Comparison of ENCODE assay signal across 12 mouse cellular contexts in the genomic region with DNA sequence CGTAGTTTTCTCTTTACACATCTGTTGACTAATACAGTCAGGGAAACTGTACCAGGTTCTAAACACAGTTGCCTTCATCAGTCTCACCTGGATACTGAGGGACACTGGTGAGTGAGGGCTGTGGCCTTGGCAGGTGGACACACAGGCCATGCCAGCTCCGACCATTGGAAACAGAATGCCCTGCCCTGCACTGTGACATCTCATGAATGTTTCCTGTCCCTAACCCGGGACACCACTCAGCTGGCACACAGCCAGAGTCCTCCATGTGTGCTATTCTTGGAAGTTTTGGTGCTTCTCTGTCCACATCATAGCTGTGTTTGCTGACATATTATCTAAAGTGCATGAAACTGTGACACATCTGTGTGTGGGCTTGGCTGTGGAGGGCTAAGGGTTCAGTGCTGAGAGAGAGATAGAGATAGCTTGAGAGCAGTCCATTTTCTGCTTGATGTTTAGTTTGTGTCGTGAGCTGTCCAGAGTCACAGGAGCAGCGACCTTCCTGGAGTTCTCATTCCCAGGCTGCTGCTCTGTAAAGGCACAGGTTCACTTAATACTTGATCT. TPM values are rescaled to one million over a fixed set of nuclear protein-coding genes. Genes with fewer than 3 reads are reported as not detected.
DNase-seq lines count a peak whose midpoint lies in the region; ATAC-seq lines count a peak whose summit lies in the region.
"Had no signal": no experiment of that assay in that cellular context is flagged by ENCODE, and none has a peak within 500 bp of the region (broad histone marks: within the 10 kb centered on the region; RNA-seq: fewer than 3 reads in every experiment).

No protein-coding gene starts in this region.

- peak; percentile 42; the same call in 1 of the 2 replicates for ATAC-seq in lung, embryonic 16.5 days (ENCODE audit: low read depth)
- ATAC-seq: inflammation-experienced regulatory T-cells, adult 6 months had no signal

- H3K4me3 ChIP-seq in lung, embryonic 16.5 days (ENCODE audit: low read length): no peak overlapping the region
- H3K4me3 ChIP-seq: liver, embryonic 13.5 days had no signal

- peaks cover 32% of the 10 kb centered on the region for H3K36me3 ChIP-seq in lung, embryonic 16.5 days (ENCODE audit: control insufficient read depth, insufficient read depth, low read length)

- H3K27ac ChIP-seq in lung, embryonic 16.5 days (ENCODE audit: low read length): no peak overlapping the region
- H3K27ac ChIP-seq: liver, embryonic 13.5 days had no signal

- H3K27me3 ChIP-seq in lung, embryonic 16.5 days (ENCODE audit: control insufficient read depth, insufficient read depth, low read depth, low read length): no peaks in the 10 kb centered on the region
- H3K27me3 ChIP-seq: liver, embryonic 13.5 days had no signal

- H3K4me2 ChIP-seq in lung, embryonic 16.5 days (ENCODE audit: low read depth, low read length): no peak overlapping the region
- H3K4me2 ChIP-seq: liver, embryonic 13.5 days had no signal

- H3K9me3 ChIP-seq in lung, embryonic 16.5 days (ENCODE audit: control insufficient read depth, low read length): no peaks in the 10 kb centered on the region
- H3K9me3 ChIP-seq: liver, embryonic 13.5 days had no signal

- DNase-seq in heart, adult 11 months: peak; percentile 95
- DNase-seq in heart, adult 8-10 months (ENCODE audit: low spot score): no peak
- no peak for DNase-seq in lung, adult 18-20 months
- DNase-seq in cerebellum, postnatal 36 days: peak; percentile 37 to 52
- DNase-seq in lung, postnatal 36 days: peak; percentile 50
- no peak for DNase-seq in right cerebral cortex, postnatal 4 days
- no peak for DNase-seq in spleen, postnatal 36 days (ENCODE audit: low spot score in 2 of 2)
- DNase-seq: liver, embryonic 13.5 days; spleen, adult 18-20 months; thymus, postnatal 14 days had no signal

- 45% methylated on average over 5 of the region's 5 CpGs for WGBS in lung, embryonic 16.5 days

- peaks cover 7% of the 10 kb centered on the region for H3K4me1 ChIP-seq in lung, embryonic 16.5 days (replicated peaks; ENCODE audit: control insufficient read depth, insufficient read depth, low read length)

- H3K9ac ChIP-seq in lung, embryonic 16.5 days (ENCODE audit: low read length): no peak overlapping the region
- H3K9ac ChIP-seq: liver, embryonic 13.5 days had no signal

RNA-seq across cellular contexts. Expression of a gene that starts 27.7 kb away (rescaled TPM):
- 10 to 100 TPM; 19.2 to 23.0 (median 22.3) TPM for total RNA-seq in heart, adult 8-10 months (2022)
- 15.9 and 16.9 TPM in 2 replicates for polyA plus RNA-seq in lung, embryonic 16.5 days (2015; fragmentation: Nextera tagmentation; extraction: Ambion mirVana)

RNA-seq across cellular contexts. Expression of a gene that starts 39.0 kb away (rescaled TPM):
- total RNA-seq in heart, adult 8-10 months (2022): 10 to 100 TPM in 1 of 4 experiments, 1 to 10 TPM in 3; 8.6 to 10.1 (median 9.1) TPM
- 23.0 and 23.2 TPM in 2 replicates for polyA plus RNA-seq in lung, embryonic 16.5 days (2015; fragmentation: Nextera tagmentation; extraction: Ambion mirVana)

Comparison
In these comparisons a context has a peak if more than half of its experiments do, and no peak if none do; other contexts are left out.
1. DNase-seq: peak in heart, adult 11 months (single experiment), cerebellum, postnatal 36 days (2 of 2) and lung, postnatal 36 days (single experiment); none in heart, adult 8-10 months (single experiment), lung, adult 18-20 months (0 of 2), right cerebral cortex, postnatal 4 days (single experiment) and spleen, postnatal 36 days (0 of 2).